Mouse (Mus musculus) intestine, embryonic 16.5 days (tissue): ENCODE measurements around the gene Ntsr2. TPM values are rescaled to one million over a fixed set of nuclear protein-coding genes. Genes with fewer than 3 reads are reported as not detected.
A peak's percentile ranks its signal among the peaks of the same experiment; 100 is the strongest.

Experiments
- ATAC-seq: fragments of 200-750 bp; cut with Nextera tagmentation; 2 replicates; pipeline ENCODE4 v1.8.0; 2017; ENCODE audit warnings: moderate TSS enrichment, moderate library complexity
- H3K27ac ChIP-seq: fragments of 300-500 bp; sonication (generic); 2 replicates; pipeline ENCODE4 v1.5.1; 2014; ENCODE audit warnings: mild to moderate bottlenecking, low read length
- H3K27me3 ChIP-seq: fragments of 300-500 bp; sonication (generic); replicated peaks from 2 replicates; pipeline ENCODE4 v1.6.1; 2014; ENCODE audit warnings: low read length, control low read depth, mixed read lengths; ENCODE audit not compliant: control insufficient read depth, insufficient read depth
- H3K36me3 ChIP-seq: fragments of 300-500 bp; sonication (generic); 2 replicates; pipeline ENCODE4 v1.6.1; 2014; ENCODE audit warnings: low read length, control low read depth; ENCODE audit not compliant: control insufficient read depth, insufficient read depth
- H3K4me1 ChIP-seq: fragments of 300-500 bp; sonication (generic); 2 replicates; pipeline ENCODE4 v1.6.1; 2014; ENCODE audit warnings: low read length, control low read depth, mixed read lengths; ENCODE audit not compliant: control insufficient read depth, insufficient read depth
- H3K4me2 ChIP-seq: fragments of 300-500 bp; sonication (generic); 2 replicates; pipeline ENCODE4 v1.6.1; 2014; ENCODE audit warnings: low read depth, low read length, control low read depth
- H3K4me3 ChIP-seq: fragments of 300-500 bp; sonication (generic); 2 replicates; pipeline ENCODE4 v1.5.1; 2014; ENCODE audit warnings: mild to moderate bottlenecking, low read length
- H3K9ac ChIP-seq: fragments of 300-500 bp; sonication (generic); 2 replicates; pipeline ENCODE4 v1.6.1; 2014; ENCODE audit warnings: low read depth, low read length
- H3K9me3 ChIP-seq: fragments of 300-500 bp; sonication (generic); 2 replicates; pipeline ENCODE4 v1.6.1; 2016; ENCODE audit warnings: low read length, control low read depth; ENCODE audit not compliant: control insufficient read depth
- WGBS: fragments of 180-500 bp; shearing (Covaris S2); extraction: QIAGEN DNeasy Blood & Tissue Kit; methylation state at CpG from one replicate; pipeline ENCODE4 v1.1.7; 2014; 5-methylcytosine and 5-hydroxymethylcytosine counted together
- polyA plus RNA-seq: library from polyadenylated mRNA; unstranded; fragments of >200 nt; fragmentation: Nextera tagmentation; extraction: Ambion mirVana; gene quantifications from 2 replicates; pipeline ENCODE4 v1.2.1, GENCODE M21; 2015

Ntsr2 gene
- polyA plus RNA-seq, result not detected in 2 replicates

GRCm38 (mm10) chr12:16653332-16654093, at the start of gene Ntsr2:
Gene Ntsr2 (plus strand): TSS chr12:16653382.
- H3K9ac ChIP-seq, result no peak within 1 kb of the TSS
- peaks cover 27% of the 10 kb centered on the region for H3K27me3 ChIP-seq
- peak; percentile 90 for ATAC-seq
- H3K4me2 ChIP-seq, result peak within 1 kb of the TSS; percentile 51
- 5% methylated on average over 58 of the region's 58 CpGs for WGBS
- peaks cover 8% of the 10 kb centered on the region for H3K4me1 ChIP-seq
- H3K36me3 ChIP-seq, result no peaks in the 10 kb centered on the region
- H3K9me3 ChIP-seq, result no peaks in the 10 kb centered on the region
- peak within 1 kb of the TSS; percentile 28 for H3K4me3 ChIP-seq
- no peak within 1 kb of the TSS for H3K27ac ChIP-seq

- Histone ChIP-seq H3K9ac (no peak overlapping the region), H3K36me3 (no peaks in the 10 kb centered on the region), H3K27me3 (no peaks in the 10 kb centered on the region), H3K27ac (no peak overlapping the region), H3K4me1 (no peaks in the 10 kb centered on the region), H3K4me3 (no peak overlapping the region), H3K9me3 (no peaks in the 10 kb centered on the region), H3K4me2 (no peak overlapping the region)
- 68% methylated on average over 5 of the region's 5 CpGs for WGBS
- no peak for ATAC-seq
Observed at GRCm38 (mm10) chr12:16605624-16606023, 47.6 kb upstream of the Ntsr2 start.

- H3K9ac ChIP-seq, result no peak within 1 kb of the TSS
- no peaks in the 10 kb centered on the region for H3K27me3 ChIP-seq
- no peak within 1 kb of the TSS for H3K4me3 ChIP-seq
- no peak within 1 kb of the TSS for H3K4me2 ChIP-seq
- WGBS, result 83% methylated on average over 2 of the region's 2 CpGs
- H3K4me1 ChIP-seq, result no peaks in the 10 kb centered on the region
- no peaks in the 10 kb centered on the region for H3K36me3 ChIP-seq
- no peaks in the 10 kb centered on the region for H3K9me3 ChIP-seq
- ATAC-seq, result no peak
- no peak within 1 kb of the TSS for H3K27ac ChIP-seq
Observed at GRCm38 (mm10) chr12:16610936-16611335, 42.2 kb upstream of the Ntsr2 start, which contains the start of gene Lpin1. Gene Lpin1 (minus strand): TSS chr12:16610966.

GRCm38 (mm10) chr12:16614556-16614955, 38.6 kb upstream of the Ntsr2 start:
- H3K4me1 ChIP-seq, result peaks cover 13% of the 10 kb centered on the region; the same call in 1 of the 2 replicates
- WGBS, result 52% methylated on average over 3 of the region's 3 CpGs
- no peak overlapping the region for H3K27ac ChIP-seq
- no peak for ATAC-seq
- no peak overlapping the region for H3K4me2 ChIP-seq
- H3K27me3 ChIP-seq, result no peaks in the 10 kb centered on the region
- no peak overlapping the region for H3K9ac ChIP-seq
- no peaks in the 10 kb centered on the region for H3K9me3 ChIP-seq
- H3K4me3 ChIP-seq, result no peak overlapping the region
- no peaks in the 10 kb centered on the region for H3K36me3 ChIP-seq

GRCm38 (mm10) chr12:16615738-16616137, 37.4 kb upstream of the Ntsr2 start:
- Histone ChIP-seq H3K4me2 (no peak overlapping the region), H3K9ac (no peak overlapping the region), H3K9me3 (no peaks in the 10 kb centered on the region), H3K36me3 (no peaks in the 10 kb centered on the region), H3K4me1 (peaks cover 13% of the 10 kb centered on the region; the same call in 1 of the 2 replicates), H3K27me3 (no peaks in the 10 kb centered on the region), H3K27ac (no peak overlapping the region), H3K4me3 (no peak overlapping the region)
- WGBS, result 72% methylated on average over 2 of the region's 2 CpGs
- no peak for ATAC-seq

- WGBS, result 19% methylated on average over 12 of the region's 12 CpGs
- peak; percentile 92 for ATAC-seq
- Histone ChIP-seq H3K27ac (no peak overlapping the region), H3K4me2 (no peak overlapping the region), H3K9me3 (no peaks in the 10 kb centered on the region), H3K4me3 (no peak overlapping the region), H3K36me3 (no peaks in the 10 kb centered on the region), H3K27me3 (no peaks in the 10 kb centered on the region), H3K4me1 (peaks cover 13% of the 10 kb centered on the region; the same call in 1 of the 2 replicates), H3K9ac (no peak overlapping the region)
Observed at GRCm38 (mm10) chr12:16618512-16619274, 34.5 kb upstream of the Ntsr2 start.

GRCm38 (mm10) chr12:16619453-16619852, 33.7 kb upstream of the Ntsr2 start:
- peaks cover 13% of the 10 kb centered on the region; the same call in 1 of the 2 replicates for H3K4me1 ChIP-seq
- H3K27me3 ChIP-seq, result no peaks in the 10 kb centered on the region
- no peaks in the 10 kb centered on the region for H3K9me3 ChIP-seq
- 81% methylated on average over 6 of the region's 6 CpGs for WGBS
- no peak overlapping the region for H3K4me3 ChIP-seq
- H3K4me2 ChIP-seq, result no peak overlapping the region
- ATAC-seq, result no peak
- no peaks in the 10 kb centered on the region for H3K36me3 ChIP-seq
- no peak overlapping the region for H3K9ac ChIP-seq
- H3K27ac ChIP-seq, result no peak overlapping the region

GRCm38 (mm10) chr12:16620230-16620629, 33.0 kb upstream of the Ntsr2 start:
- Histone ChIP-seq H3K36me3 (no peaks in the 10 kb centered on the region), H3K9ac (no peak overlapping the region), H3K4me3 (no peak overlapping the region), H3K4me2 (no peak overlapping the region), H3K9me3 (no peaks in the 10 kb centered on the region), H3K27ac (no peak overlapping the region), H3K4me1 (peaks cover 13% of the 10 kb centered on the region; the same call in 1 of the 2 replicates), H3K27me3 (no peaks in the 10 kb centered on the region)
- 72% methylated on average over 3 of the region's 3 CpGs for WGBS
- ATAC-seq, result no peak

GRCm38 (mm10) chr12:16630152-16630865, 22.9 kb upstream of the Ntsr2 start:
- no peaks in the 10 kb centered on the region for H3K4me1 ChIP-seq
- no peak for ATAC-seq
- no peak overlapping the region for H3K4me2 ChIP-seq
- H3K27ac ChIP-seq, result no peak overlapping the region
- 59% methylated on average over 7 of the region's 7 CpGs for WGBS
- H3K36me3 ChIP-seq, result no peaks in the 10 kb centered on the region
- no peaks in the 10 kb centered on the region for H3K9me3 ChIP-seq
- H3K4me3 ChIP-seq, result no peak overlapping the region
- no peaks in the 10 kb centered on the region for H3K27me3 ChIP-seq
- H3K9ac ChIP-seq, result no peak overlapping the region
